9 mouse cellular contexts compared by ENCODE assay signal in the genomic region with DNA sequence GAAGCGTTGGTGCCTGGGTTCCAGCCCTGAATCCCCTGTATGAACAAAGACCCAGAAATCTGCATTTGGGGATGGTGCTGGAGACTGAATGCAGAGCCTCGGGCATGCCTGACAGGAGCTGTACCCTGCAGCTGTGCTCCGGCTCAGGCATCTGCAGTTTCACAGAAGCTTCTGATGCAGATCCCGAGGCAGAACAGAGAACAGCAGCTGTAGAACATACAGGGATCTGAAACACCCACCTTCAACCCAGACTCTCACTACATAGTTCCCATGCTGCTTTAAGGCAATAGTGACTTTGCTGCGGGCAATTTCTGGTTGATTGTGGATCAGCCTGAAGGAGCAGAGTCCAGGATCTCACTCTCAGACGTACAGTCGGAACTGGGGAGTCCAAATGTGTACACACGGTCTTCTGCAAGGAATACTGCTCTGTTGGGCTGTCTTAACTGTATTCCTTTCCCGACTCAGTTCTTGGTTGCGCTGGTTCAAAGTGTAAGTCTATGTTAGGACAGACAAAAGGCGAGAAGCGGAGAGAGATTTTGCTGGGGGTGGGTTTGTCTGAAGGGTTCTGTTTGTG. TPM values are rescaled to one million over a fixed set of nuclear protein-coding genes. Genes with fewer than 3 reads are reported as not detected.
DNase-seq lines count a peak whose midpoint lies in the region; ATAC-seq and TF ChIP-seq lines count a peak whose summit lies in the region.
"Had no signal": no experiment of that assay in that cellular context is flagged by ENCODE, and none has a peak within 500 bp of the region (broad histone marks: within the 10 kb centered on the region; RNA-seq: fewer than 3 reads in every experiment).

No protein-coding gene starts in this region.

- H3K9me3 ChIP-seq in heart, embryonic 14.5 days (ENCODE audit: control insufficient read depth, low read length): no peaks in the 10 kb centered on the region
- H3K9me3 ChIP-seq in hindbrain, embryonic 11.5 days (ENCODE audit: control insufficient read depth, low read length): no peaks in the 10 kb centered on the region
- H3K9me3 ChIP-seq in midbrain, embryonic 12.5 days: no peaks in the 10 kb centered on the region

- no peak overlapping the region for H3K9ac ChIP-seq in heart, embryonic 14.5 days (ENCODE audit: low read length)
- 0 out of 2 replicates have a peak overlapping the region, but pooled peaks have one; percentile 15 for H3K9ac ChIP-seq in hindbrain, embryonic 11.5 days (ENCODE audit: low read depth, low read length)
- H3K9ac ChIP-seq in midbrain, embryonic 12.5 days (replicated peaks): 0 out of 2 replicates have a peak overlapping the region, but pooled peaks have one; percentile 50

- no peak for ATAC-seq in heart, embryonic 14.5 days (ENCODE audit: insufficient number of reproducible peaks, insufficient read depth, low FRiP score, low read depth)
- no peak for ATAC-seq in hindbrain, embryonic 11.5 days (ENCODE audit: low FRiP score)
- ATAC-seq in midbrain, embryonic 12.5 days (ENCODE audit: low FRiP score, low read depth): no peak

- 0 out of 4 replicates have a peak overlapping the region, but pooled peaks of 1 of the 2 experiments have one; percentile 13 for H3K4me3 ChIP-seq in heart, embryonic 14.5 days (ENCODE audit: control insufficient read depth in 1 of 2, insufficient read depth in 1 of 2, low read depth in 1 of 2, low read length in 2 of 2)
- H3K4me3 ChIP-seq in hindbrain, embryonic 11.5 days (ENCODE audit: low read depth, low read length): no peak overlapping the region
- H3K4me3 ChIP-seq in midbrain, embryonic 12.5 days: no peak overlapping the region
- no peak overlapping the region for H3K4me3 ChIP-seq in thymus, adult 2 months (ENCODE audit: control insufficient read depth, insufficient read depth, low read length)

- H3K4me2 ChIP-seq in heart, embryonic 14.5 days (ENCODE audit: low read length): peak overlapping the region; percentile 85
- H3K4me2 ChIP-seq in hindbrain, embryonic 11.5 days (replicated peaks; ENCODE audit: low read depth, low read length): peak overlapping the region; percentile 14; the same call in 1 of the 2 replicates
- peak overlapping the region; percentile 71 for H3K4me2 ChIP-seq in midbrain, embryonic 12.5 days (replicated peaks)

- WGBS in heart, embryonic 14.5 days: 56% methylated on average over 12 of the region's 12 CpGs
- 51% methylated on average over 12 of the region's 12 CpGs for WGBS in hindbrain, embryonic 11.5 days
- WGBS in midbrain, embryonic 12.5 days: 51% methylated on average over 12 of the region's 12 CpGs
- 90% methylated on average over 12 of the region's 12 CpGs for WGBS in thymus, adult 2 months

- no peak for TF ChIP-seq POLR2A in brain, embryonic 14.5 days (IDR thresholded peaks at IDR 0.05; ENCODE audit: borderline replicate concordance, extremely low read depth, insufficient read depth, insufficient read length, poor library complexity, severe bottlenecking)
- TF ChIP-seq POLR2A in thymus, adult 2 months (IDR thresholded peaks at IDR 0.05; ENCODE audit: control insufficient read depth, extremely low read depth, insufficient read depth, low read length, poor library complexity): no peak

- no peak for TF ChIP-seq CTCF in brain, embryonic 14.5 days (IDR thresholded peaks at IDR 0.05; ENCODE audit: borderline replicate concordance, extremely low read depth, insufficient read depth, insufficient read length)
- TF ChIP-seq CTCF in thymus, adult 2 months (IDR thresholded peaks at IDR 0.05; ENCODE audit: borderline replicate concordance, control insufficient read depth, extremely low read depth, insufficient read depth, low read length, poor library complexity): no peak

- H3K36me3 ChIP-seq in heart, embryonic 14.5 days (ENCODE audit: control insufficient read depth, insufficient read depth, low read length): no peaks in the 10 kb centered on the region
- no peaks in the 10 kb centered on the region for H3K36me3 ChIP-seq in hindbrain, embryonic 11.5 days (ENCODE audit: control insufficient read depth, insufficient read depth, low read length)
- H3K36me3 ChIP-seq in midbrain, embryonic 12.5 days: no peaks in the 10 kb centered on the region
- no peaks in the 10 kb centered on the region for H3K36me3 ChIP-seq in thymus, adult 2 months (ENCODE audit: control insufficient read depth, insufficient read depth, low read length)

- H3K4me1 ChIP-seq in heart, embryonic 14.5 days (ENCODE audit: control insufficient read depth in 2 of 2, insufficient read depth in 2 of 2, low read length in 2 of 2): peaks cover 11 to 18% of the 10 kb centered on the region in 2 experiments
- peaks cover 6% of the 10 kb centered on the region; the same call in 1 of the 2 replicates for H3K4me1 ChIP-seq in hindbrain, embryonic 11.5 days (replicated peaks; ENCODE audit: control insufficient read depth, insufficient read depth, low read length)
- peaks cover 22% of the 10 kb centered on the region for H3K4me1 ChIP-seq in midbrain, embryonic 12.5 days
- H3K4me1 ChIP-seq in thymus, adult 2 months (replicated peaks; ENCODE audit: control insufficient read depth, insufficient read depth, low read length): peaks cover 17% of the 10 kb centered on the region

- H3K27ac ChIP-seq in heart, embryonic 14.5 days (replicated peaks in 1 of 2; ENCODE audit: control insufficient read depth in 1 of 2, insufficient read depth in 1 of 2, low read depth in 2 of 2, low read length in 2 of 2): no peak overlapping the region
- H3K27ac ChIP-seq in hindbrain, embryonic 11.5 days (ENCODE audit: low read depth, low read length): no peak overlapping the region
- H3K27ac ChIP-seq in midbrain, embryonic 12.5 days (replicated peaks): peak overlapping the region; percentile 50; the same call in 1 of the 2 replicates
- no peak overlapping the region for H3K27ac ChIP-seq in thymus, adult 2 months (ENCODE audit: control insufficient read depth, insufficient read depth, low read length)

- DNase-seq in heart, adult 9 months (ENCODE audit: low spot score in 2 of 2): no peak
- peak; percentile 35 for DNase-seq in brain, embryonic 14.5 days (ENCODE audit: low read depth)
- DNase-seq in hindbrain, embryonic 11.5 days (ENCODE audit: low spot score): peak; percentile 48
- no peak for DNase-seq in thymus, postnatal 4 days
- DNase-seq in thymus, adult 2 months: no peak
- no peak for DNase-seq in ovary, adult 18-20 months (ENCODE audit: low spot score)
- DNase-seq: cerebellum, postnatal 36 days had no signal

- 0 out of 2 replicates have a peak, but pooled peaks cover 3% of the 10 kb centered on the region for H3K27me3 ChIP-seq in heart, embryonic 14.5 days (ENCODE audit: control insufficient read depth, insufficient read depth, low read length)
- peaks cover 12% of the 10 kb centered on the region for H3K27me3 ChIP-seq in hindbrain, embryonic 11.5 days (ENCODE audit: control insufficient read depth, insufficient read depth, low read length)
- H3K27me3 ChIP-seq in midbrain, embryonic 12.5 days: peaks cover 44% of the 10 kb centered on the region
- H3K27me3 ChIP-seq in thymus, adult 2 months (ENCODE audit: control insufficient read depth, insufficient read depth, low read length): no peaks in the 10 kb centered on the region

RNA-seq across cellular contexts. Expression of gene Gm5148, which starts 1.7 kb away (rescaled TPM):
- polyA plus RNA-seq in heart, embryonic 14.5 days (2014; fragmentation: Nextera tagmentation; extraction: Ambion mirVana): 2.7 and 3.7 TPM in 2 replicates
- 12.4 and 12.9 TPM in 2 replicates for polyA plus RNA-seq in brain, embryonic 14.5 days (2012; rRNA removed)
- polyA plus RNA-seq in hindbrain, embryonic 11.5 days (2014; fragmentation: Nextera tagmentation; extraction: Ambion mirVana): 2.9 and 3.0 TPM in 2 replicates
- 2.5 and 3.3 TPM in 2 replicates for polyA plus RNA-seq in midbrain, embryonic 12.5 days (2016; fragmentation: Nextera tagmentation; extraction: Ambion mirVana)
- 1.5 and 1.8 TPM in 2 replicates for polyA plus RNA-seq in thymus, adult 2 months (2012; rRNA removed)

Comparison
In these comparisons a context has a peak if more than half of its experiments do, and no peak if none do; other contexts are left out.
1. H3K4me2 ChIP-seq: peak in every context shown above with its lines; median percentile 85 in heart, embryonic 14.5 days; 71 in midbrain, embryonic 12.5 days; 14 in hindbrain, embryonic 11.5 days.
2. DNase-seq: peak in brain, embryonic 14.5 days (single experiment) and hindbrain, embryonic 11.5 days (single experiment); none in heart, adult 9 months (0 of 2), thymus, postnatal 4 days (single experiment), thymus, adult 2 months (single experiment) and ovary, adult 18-20 months (single experiment).